Mouse (Mus musculus): ENCODE results near the gene Josd1.

Josd1 gene

DNA sequence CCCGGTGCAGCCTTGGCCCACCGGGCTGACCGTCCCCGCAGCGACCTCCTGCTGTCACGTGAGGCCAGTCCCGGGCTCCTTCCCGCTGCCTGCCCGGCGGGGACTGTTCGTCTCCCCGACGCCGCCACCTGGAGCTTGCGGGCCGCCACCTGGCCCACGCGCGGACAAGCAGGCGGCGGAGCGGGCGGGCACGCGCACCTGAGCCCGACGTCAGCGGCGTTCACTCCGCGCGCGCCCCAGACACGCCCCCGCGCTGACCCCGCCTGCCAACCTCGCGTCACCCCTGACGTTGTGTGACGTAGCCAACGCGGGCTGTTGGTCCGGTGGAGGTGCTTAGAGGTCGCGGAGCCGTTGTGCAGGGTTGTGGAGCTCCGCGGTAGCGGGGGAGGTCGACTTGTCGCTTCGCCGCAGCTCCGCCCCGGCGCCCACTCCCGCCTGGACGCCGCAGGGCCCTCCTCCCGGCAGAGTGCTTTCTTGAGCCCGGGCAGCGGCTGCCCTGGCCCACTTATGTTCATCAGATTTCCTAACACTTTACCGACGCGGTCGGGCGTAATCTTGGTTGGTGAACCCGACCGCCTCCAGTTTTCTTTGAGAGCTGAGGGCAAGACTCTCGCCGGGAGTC lies at the start of gene Josd1:
TSS of gene Josd1 (minus strand) at position 274 of the 622 bp plus-strand sequence.
- peak; percentile 95 to 97 for DNase-seq (ENCODE audit: low spot score in 2 of 2)

DNA sequence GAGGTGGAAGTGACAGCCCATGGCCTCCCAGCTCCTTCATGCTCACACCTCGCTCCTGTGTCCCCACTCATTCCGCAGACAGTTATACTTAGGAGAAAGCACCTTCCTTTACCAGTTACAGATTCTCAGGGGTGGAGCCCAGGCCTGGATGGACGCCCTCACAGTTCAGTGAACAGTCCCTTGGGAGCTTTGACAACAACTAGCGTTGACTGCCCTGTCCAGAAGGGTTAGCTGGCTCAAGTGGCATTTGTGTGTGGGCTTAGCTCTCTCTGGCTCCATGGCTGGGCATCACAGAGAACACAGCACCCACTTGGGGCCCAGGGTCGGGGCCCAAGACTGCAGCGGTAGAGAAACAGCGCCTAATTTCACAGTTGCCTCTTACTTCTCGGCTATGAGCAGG lies 46.6 kb upstream of the Josd1 start:
- no peak for DNase-seq (ENCODE audit: low spot score in 2 of 2)

DNA sequence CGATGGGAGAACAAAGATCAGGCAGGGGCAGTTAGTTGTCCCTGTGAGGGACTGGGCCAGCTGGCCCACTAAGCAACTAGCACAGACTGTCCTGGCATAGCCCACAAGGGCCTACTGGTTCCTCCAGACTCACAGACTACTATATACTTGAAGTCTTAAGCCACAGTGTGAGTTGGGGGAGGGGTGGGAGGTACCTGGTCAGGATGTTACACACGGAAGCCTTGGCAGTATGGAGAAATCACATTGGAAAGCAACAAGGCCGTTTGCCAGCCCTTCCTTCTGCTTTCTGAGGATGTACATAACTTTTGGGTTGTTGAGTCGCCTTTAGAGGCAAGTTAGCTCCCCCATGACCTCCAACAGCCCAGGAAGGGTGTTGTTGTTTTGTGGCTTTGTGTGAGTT lies 45.9 kb upstream of the Josd1 start:
- DNase-seq (ENCODE audit: low spot score in 2 of 2) = no peak

DNA sequence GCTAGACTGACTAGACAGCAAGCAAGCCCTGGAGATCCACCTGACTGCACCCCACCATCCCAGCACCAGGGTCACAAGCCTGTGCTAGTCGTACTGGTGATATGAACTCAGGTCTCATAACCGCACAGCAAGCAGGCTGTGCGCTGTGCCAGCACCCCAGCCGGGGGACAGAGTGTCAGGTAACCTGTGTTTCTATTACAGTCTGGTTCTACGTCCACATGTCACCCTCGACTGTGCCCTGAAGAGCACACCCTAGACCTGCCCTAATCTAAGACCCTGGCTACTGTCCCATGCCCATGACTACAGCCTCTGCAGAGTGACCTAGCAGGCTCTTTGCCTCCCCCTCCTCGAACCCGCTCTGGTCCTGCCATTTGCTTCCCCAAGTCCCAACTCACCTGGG lies 45.5 kb upstream of the Josd1 start:
- no peak for DNase-seq (ENCODE audit: low spot score in 2 of 2)

DNA sequence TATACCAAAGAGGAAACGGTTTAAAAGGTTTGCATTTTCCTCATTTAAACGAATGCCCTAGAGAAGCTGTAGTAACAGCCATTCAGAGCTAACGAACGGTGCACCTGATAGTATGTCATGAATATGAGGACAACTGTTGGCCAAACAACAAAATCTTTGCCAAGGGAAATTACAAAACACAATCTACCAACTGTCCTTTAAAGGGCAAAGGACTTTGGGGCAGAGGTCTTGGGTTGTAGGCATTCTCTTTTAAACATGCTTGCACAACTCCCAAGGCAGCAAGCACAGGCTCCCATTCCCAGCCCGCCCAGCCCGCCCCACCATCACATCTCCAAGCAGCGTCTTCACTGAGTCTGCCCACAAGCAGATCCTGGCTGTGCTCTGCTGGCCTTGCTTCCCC lies 43.8 kb upstream of the Josd1 start:
- DNase-seq (ENCODE audit: low spot score in 2 of 2) = no peak

DNA sequence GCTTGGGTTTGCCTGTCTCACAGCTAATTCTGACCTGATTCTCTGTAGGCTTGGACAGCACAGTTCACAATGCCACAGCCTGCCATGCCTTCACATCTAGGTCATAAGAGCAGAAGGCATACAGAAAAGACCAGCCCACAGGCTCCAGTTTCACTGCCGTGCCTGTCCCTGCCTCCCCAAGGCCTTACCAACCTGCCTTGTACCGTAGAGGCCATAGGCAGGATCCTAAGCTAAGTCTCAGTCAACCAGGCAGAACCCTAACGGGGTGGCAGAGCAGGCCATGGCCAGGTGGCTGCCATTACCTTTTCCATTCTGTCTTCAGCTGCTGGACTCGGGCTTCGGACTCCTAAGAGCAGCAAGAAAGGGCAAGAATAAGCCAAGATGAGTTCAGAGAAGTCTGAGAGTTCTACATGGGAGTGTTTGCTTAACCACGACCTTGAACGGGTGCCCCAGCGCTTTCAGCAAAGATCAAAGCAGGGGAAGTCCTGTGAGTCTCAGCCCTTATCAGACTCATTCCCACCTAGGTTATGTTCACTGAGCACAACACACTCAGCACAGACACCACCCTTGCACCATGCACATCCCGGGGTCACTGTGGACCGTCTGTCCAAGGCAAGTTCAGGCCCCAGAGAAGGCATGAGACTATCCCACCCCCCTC lies 41.1 kb upstream of the Josd1 start:
- DNase-seq (ENCODE audit: low spot score in 2 of 2) = no peak

DNA sequence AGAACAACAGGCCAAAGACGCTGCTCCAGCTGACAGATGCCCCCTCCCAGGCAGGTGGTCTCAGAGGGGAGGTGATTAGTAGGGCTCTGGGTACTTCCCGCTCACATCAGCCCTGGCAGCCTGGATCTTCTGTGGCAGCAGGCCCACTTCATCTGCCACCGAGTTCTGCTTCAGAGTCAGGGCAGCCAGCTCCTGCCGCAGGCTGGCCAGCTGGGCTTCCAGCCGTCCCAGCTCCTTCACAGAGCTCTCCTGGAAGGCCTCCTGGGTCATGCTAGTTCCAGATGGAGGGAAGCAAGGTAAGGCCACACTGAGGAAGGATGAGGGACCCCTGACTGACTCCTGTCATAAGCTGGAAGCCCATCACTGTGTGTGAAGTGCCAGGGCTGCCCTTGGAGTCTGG lies 40.6 kb upstream of the Josd1 start:
- DNase-seq (ENCODE audit: low spot score in 2 of 2) = no peak

DNA sequence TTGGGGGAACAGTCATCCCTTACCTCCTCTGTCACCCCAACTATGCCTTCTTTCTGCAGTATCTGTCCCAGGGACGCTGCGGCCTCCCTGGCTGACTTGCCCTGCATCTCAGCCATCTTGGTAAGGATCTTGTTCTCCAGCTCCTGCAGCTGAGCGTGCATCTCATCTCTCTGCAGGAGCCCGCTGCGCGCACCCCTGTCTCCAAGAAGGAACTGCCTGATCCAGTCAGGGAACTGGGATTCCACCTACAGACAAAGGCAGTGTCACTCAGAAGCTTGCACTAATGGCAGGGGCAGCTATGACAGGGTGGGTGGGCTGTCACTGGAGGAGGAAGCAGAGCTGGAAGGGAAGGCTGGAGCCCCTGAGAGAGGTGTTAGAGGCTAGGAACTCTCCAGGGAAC lies 40.1 kb upstream of the Josd1 start:
- DNase-seq (ENCODE audit: low spot score in 2 of 2) = no peak

DNA sequence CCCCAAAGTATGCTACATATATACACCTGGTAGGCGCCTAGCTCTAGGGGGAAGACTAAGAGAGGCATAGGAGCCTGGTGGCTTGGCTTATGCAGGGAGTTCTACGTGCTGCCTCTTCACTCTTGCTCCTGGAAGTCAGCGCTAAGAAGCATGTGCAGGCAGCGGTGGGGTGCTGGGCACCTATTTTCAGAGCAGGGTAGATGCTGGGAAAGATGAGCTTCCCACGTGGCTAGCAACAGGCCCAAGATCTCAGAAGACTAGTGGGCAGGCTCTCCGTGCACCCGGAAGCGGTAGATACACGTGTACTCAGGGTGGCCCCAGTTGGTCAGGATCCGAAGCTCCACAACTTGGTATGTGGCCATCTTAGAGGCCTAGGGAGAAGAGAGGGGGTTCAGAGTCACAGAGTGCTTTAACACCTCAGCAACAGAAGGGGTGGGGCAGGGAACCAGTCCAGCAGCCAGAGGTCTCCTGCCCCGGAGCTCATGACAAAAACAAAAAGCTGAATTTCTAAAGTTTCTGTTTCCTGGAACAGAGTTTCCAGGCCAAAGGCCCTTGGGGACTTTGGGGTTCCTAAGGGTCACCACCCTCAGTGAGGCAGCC lies 37.6 kb upstream of the Josd1 start:
- DNase-seq (ENCODE audit: low spot score in 2 of 2) = no peak

DNA sequence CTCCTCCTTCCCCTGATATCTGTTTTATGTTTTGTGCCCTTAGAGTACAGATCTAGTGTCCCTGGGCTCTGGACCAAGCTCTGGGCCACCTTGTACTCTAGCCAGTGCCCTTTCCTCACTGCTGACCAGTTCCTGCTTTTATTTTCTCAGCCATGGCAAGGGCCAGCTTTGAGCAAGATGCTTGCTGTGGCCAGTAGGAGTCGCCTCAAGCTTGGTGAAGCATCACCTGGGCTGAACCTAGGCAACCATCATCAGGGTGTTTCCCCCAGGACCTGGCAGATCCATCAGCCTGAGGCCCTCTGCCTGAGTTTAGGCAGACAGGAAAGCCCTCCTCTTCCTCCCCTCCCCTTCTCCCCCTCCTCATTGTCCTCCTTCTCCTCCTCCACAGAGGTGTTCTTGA lies 35.7 kb upstream of the Josd1 start:
- no peak for DNase-seq (ENCODE audit: low spot score in 2 of 2)

DNA sequence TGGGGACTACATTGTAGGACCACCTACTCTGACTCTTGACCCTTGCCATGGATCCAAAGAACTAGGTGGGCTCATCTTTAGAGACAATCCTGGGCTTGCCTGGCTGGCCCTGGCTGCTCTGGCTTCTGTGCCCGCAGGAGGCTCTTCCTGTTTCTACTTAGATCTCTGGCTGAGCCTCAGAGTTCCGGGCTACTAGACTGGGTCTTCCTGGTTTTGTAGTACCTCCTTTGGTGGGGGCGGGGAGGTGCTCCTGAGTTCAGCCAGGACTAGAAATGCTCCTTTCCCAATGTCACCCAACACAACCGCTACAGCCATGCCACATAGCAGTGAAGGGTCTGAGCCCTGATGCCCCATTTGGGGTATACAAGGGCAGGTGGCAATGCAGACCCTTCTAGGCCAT lies 33.1 kb upstream of the Josd1 start:
- DNase-seq (ENCODE audit: low spot score in 2 of 2) = no peak

DNA sequence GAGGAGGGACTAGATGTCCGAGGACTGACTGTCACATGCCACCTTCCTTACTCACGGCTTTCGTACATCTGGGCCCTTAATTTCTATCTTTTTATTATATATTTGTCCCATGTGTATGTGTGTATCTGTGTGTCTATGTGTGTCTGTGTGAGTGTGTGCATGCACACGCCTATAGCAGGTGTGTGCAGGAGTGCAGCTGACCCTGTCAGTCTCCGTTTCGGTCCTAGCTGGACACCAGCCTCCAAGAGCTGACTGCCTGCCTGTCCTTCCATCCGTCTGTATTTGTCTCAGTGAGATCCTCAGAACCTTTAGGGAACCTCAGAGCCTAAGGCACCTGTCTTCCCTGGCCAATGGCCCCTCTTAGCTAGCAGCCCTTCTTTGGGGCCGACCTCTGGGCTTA lies 32.5 kb upstream of the Josd1 start:
- DNase-seq (ENCODE audit: low spot score in 2 of 2) = no peak

DNA sequence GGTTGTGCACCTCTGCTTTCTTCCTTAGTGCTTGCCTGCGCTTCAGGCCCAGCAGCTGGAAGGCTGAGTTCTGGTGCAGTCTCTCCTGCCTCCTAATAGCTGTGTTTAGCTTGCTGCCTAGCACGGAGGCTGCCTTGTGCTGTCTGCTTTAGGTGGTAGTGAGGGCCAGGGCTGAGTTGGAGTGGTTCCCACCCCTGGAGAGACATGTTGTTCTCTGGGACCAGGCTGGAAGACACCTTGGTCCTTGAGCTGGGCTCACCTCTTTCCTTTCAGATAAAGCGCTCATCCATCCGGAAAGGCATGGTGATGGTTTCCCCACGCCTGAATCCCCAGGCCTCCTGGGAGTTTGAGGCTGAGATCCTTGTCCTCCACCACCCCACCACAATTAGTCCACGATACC lies 29.0 kb upstream of the Josd1 start:
- DNase-seq (ENCODE audit: low spot score in 2 of 2) = no peak

DNA sequence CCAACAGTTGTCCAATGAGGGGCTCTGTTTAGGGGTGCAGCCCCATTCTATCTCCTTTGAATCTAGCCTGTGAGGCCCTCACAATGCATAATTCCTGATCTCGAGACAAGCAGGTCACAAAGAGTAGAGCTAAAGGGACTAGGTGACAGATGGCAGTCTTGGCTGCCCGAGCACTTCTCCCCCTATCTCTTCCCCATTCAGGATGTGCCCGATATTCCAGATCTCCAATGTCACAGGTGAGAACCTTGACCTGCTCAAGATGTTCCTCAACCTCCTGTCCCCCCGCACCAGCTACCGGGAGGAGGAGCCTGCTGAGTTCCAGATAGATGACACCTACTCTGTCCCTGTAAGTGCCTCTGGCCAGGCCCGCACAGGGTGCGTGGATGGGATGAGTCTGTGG lies 27.9 kb upstream of the Josd1 start:
- DNase-seq (ENCODE audit: low spot score in 2 of 2) = no peak

DNA sequence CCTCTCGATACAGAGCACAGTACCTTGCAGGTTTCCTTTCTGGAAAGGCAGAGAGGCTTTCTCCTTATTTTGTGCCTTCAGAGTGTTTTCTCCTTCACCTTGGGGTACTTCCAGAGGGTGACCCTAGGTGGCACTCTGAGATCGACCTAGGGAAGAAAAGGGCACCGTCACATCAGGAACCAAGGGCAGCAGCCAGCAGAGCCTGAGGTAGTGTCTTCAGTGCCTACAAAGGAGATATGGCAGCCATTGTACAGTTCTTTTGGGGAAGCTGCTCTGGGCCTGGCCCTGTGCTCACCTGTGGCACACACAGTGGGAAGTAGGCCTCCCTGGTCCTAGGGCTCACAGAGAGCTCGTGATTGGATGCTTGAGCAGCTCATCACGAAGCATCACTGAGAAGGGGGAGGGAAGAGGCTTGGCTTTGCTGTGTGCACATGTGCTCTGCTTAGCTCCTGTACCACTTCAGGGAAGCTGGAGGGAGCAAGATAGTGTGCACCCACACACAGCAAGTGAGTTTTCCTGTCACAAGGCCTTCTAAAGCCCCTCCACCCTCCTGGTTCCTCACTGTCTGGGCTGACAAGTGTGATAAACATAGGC lies 20.6 kb upstream of the Josd1 start:
- no peak for DNase-seq (ENCODE audit: low spot score in 2 of 2)

DNA sequence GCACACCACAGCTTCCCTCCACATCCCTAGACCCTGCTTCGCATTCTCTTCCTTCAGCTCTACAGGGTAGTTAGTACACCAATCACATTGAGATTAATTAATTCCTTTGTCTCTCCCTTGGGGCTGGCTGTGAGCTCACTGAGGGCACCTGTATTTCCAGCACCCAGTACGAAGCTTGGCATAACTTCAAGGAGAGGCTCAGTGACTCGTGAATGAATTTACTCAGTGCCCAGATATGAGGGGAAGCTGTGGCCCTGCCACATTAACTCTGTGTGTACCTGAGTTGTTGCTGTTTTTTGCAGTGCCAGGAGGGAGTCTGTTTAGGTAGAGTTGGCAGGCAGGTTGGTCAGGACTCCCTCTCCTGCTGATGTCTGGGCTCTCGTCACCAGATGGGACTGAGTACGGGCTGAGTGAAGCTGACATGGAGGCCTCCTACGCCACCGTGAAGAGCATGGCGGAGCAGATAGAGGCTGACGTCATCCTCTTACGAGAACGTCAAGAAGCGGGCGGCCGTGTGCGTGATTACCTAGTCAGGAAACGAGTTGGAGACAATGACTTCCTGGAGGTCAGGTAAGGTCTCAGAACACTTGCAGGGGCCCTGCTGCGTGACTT lies 19.0 kb upstream of the Josd1 start:
- DNase-seq (ENCODE audit: low spot score in 2 of 2) = no peak

DNA sequence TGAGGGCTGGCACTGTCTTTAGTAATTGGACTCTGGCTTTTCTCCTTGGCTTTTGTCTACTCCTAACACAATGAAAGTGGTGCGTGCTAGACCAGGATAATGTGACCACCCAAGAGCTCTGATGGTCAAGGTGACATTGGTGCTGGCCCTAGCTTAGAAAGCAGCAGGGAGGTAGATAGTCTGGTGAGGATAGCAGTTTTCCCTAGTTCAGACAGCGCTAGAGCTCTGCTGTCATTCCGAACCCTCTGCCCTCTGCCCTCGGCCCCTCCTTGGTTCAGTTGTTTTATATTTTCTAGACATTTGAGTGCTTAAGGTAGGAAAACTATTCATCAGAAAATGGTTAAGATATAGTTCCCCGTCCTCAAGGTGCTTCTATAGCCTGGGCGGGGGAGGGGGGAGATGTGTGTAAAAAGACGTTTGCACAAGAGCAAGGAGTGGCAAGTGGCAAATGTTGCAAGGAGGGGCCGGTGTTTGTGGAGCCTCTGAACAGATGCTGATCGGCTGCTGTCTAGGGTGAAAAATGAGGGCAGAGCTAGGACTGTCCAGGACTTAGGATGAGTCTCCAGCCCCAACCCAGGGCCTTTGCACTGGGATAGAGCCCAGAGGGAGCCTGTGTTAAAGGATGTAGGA lies 10.0 kb upstream of the Josd1 start:
- DNase-seq (ENCODE audit: low spot score in 2 of 2) = no peak

DNA sequence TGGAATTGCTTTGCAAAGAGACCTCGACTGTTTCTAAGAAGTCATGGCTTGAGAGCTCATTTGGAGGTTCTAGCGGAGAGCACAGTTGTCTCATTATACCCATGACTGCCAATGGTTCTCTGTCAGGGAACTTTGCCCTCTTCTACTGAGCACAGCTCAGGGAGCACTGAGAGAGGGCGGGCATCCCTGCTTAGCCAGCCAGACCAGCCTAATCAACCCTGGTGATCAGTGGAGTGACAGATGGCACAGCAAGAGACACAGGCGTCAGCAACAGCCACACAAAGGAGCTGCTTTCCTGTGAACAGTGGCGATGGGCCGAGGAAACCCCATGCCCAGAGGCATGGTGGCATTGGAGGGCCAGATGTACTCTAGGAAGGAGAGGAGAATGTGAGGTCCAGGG lies 9.3 kb upstream of the Josd1 start:
- DNase-seq (ENCODE audit: low spot score in 2 of 2) = no peak

DNA sequence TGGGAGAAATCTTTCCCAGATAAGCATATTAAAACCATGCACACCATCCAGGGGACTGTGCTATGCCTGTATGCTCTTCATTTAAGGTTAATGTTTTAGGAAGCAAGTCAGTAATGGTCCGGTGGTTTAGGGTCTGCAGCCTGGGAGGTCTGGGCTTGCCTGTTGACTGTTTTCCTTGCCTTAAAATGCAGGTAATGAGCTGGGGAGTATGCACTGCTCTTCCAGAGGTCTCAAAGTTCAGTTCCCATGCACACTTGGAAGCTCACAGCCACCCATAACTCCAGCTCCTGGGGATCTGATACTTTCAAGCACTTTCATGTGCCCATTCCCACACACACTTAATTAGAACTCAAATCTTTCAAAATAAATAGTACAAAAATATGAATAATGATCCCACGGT lies 8.8 kb upstream of the Josd1 start:
- DNase-seq (ENCODE audit: low spot score in 2 of 2) = no peak

DNA sequence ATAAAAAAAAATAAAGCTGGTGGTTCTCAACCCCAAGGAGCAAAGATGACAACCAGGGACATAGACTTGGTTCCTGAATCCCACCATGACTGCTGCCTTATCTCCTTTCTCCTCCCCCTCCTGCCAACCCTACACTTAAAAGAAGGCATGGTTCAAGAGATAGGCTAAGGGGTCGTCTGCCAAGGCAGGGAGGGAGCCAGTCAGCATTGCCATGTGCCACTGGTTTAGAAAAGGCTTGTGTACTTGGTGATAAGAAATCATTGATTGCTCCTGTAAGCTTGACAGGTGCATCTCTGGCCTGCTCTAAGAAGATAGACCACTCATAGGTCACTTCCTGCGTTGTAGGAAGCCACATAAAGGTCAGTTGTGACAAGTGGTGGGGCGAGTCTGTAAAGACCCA lies 7.8 kb upstream of the Josd1 start:
- no peak for DNase-seq (ENCODE audit: low spot score in 2 of 2)

DNA sequence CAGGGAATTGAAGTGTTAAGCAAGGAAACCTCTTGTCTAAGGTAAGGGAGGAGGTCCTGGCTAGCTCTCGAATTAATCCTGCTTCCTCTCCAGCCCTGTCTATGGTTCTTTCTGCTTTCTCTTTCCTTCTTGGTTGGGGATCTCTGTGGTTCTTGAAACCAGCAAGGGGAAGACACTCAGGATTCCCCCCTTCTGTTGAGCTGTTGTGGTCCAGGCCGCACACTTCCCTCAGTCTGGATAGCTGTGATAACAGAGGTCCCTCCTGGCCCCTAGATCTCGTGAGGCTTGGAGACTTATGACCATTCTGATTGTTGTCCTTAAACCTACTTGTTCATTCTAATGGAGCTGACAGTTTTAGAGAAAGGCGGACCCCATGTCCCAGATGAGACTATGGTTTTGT lies 6.8 kb upstream of the Josd1 start:
- no peak for DNase-seq (ENCODE audit: low spot score in 2 of 2)

DNA sequence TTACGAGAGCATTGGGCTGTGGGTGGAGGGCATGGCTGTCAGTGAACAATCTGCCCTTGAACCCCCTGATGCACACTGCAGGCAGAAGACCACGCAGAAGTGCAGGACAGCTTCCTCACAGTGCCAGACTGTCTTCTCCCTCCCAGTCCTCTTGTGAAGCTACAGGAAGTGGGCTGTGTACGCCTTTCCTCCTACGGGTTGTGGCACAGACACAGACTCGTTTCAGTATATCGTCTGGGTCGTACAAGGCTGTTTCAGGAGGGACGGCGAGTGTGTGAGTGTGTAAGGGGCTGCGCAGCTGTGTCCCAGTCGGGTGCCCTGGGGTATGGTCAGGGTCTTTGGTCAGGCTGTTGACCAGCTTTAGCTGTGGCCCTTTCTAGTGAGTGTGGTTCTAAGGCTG lies 6.0 kb upstream of the Josd1 start:
- no peak for DNase-seq (ENCODE audit: low spot score in 2 of 2)

Measured in urinary bladder, adult 18-20 months (tissue).